In the genomic region with DNA sequence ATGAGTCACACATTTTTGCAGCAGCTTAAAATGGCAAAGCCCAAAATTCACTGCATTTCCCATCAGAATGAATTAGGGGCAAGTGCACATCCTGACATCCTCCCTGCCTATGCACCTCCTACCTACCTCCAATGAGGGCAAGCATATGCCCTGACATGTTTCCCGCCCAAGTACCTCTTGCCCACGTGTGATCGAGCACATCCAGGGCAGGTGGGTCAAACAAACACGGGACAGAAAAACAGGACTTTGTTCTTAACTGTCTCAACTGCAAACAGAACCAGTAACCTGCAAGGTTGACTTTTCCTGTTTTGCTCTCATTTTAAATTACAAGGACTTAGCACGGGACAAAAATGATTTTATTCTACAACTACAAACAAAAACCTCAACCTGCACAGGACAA, we compare ENCODE assay signal across 24 mouse cellular contexts. TPM values are rescaled to one million over a fixed set of nuclear protein-coding genes. Genes with fewer than 3 reads are reported as not detected.
"Had no signal": no experiment of that assay in that cellular context is flagged by ENCODE, and none has a peak within 500 bp of the region (broad histone marks: within the 10 kb centered on the region; RNA-seq: fewer than 3 reads in every experiment).

No protein-coding gene starts in this region.

- H3K4me1 ChIP-seq: lung, embryonic 15.5 days; midbrain, embryonic 13.5 days; midbrain, embryonic 15.5 days; neural tube, embryonic 13.5 days had no signal

- H3K9ac ChIP-seq: lung, embryonic 15.5 days; midbrain, embryonic 13.5 days; midbrain, embryonic 15.5 days; neural tube, embryonic 13.5 days; neural tube, embryonic 15.5 days had no signal

- H3K4me3 ChIP-seq: lung, embryonic 15.5 days; megakaryocyte, embryonic 14.5 days; midbrain, embryonic 13.5 days; midbrain, embryonic 15.5 days; neural tube, embryonic 13.5 days; neural tube, embryonic 15.5 days had no signal

- H3K27me3 ChIP-seq: lung, embryonic 15.5 days; midbrain, embryonic 13.5 days; midbrain, embryonic 15.5 days; neural tube, embryonic 13.5 days; neural tube, embryonic 15.5 days had no signal

- H3K9me3 ChIP-seq: lung, embryonic 15.5 days; midbrain, embryonic 13.5 days; midbrain, embryonic 15.5 days; neural tube, embryonic 13.5 days; neural tube, embryonic 15.5 days had no signal

- H3K36me3 ChIP-seq: lung, embryonic 15.5 days; midbrain, embryonic 13.5 days; midbrain, embryonic 15.5 days; neural tube, embryonic 13.5 days; neural tube, embryonic 15.5 days had no signal

- H3K27ac ChIP-seq: lung, embryonic 15.5 days; macrophage; midbrain, embryonic 13.5 days; midbrain, embryonic 15.5 days; neural tube, embryonic 13.5 days; neural tube, embryonic 15.5 days had no signal

- DNase-seq: lung, adult 2 months; lung, postnatal 14 days; lung, postnatal 36 days; retina, postnatal 1 day; right cerebral cortex, adult 18-20 months; right cerebral cortex, postnatal 25 days; right cerebral cortex, postnatal 4 days; spleen, adult 18-20 months; thymus, adult 18-20 months; thymus, postnatal 14 days; thymus, postnatal 36 days had no signal

- ATAC-seq: lung, postnatal 0 days; midbrain, embryonic 13.5 days; midbrain, embryonic 15.5 days had no signal

- H3K4me2 ChIP-seq: lung, embryonic 15.5 days; midbrain, embryonic 11.5 days; midbrain, embryonic 13.5 days; midbrain, embryonic 15.5 days; neural tube, embryonic 13.5 days; neural tube, embryonic 15.5 days had no signal

RNA-seq across cellular contexts. Expression of a gene that starts 2.6 kb away (rescaled TPM):
- total RNA-seq: megakaryocyte progenitor cell, adult 5-6 weeks; monocyte, adult 5-6 weeks had no signal
- polyA plus RNA-seq: macrophage; midbrain, embryonic 11.5 days; midbrain, embryonic 13.5 days; neural tube, embryonic 11.5 days; stomach, embryonic 14.5 days had no signal
